Mouse (Mus musculus) megakaryocyte, embryonic 14.5 days (primary cell): ENCODE results near the gene Fbxw7. TPM values are rescaled to one million over a fixed set of nuclear protein-coding genes. Genes with fewer than 3 reads are reported as not detected.
"Not testable (repeated sequence)": the region's sequence is repeated elsewhere in the genome, so short reads cannot be mapped to it uniquely, and the experiment has no call there.

ENCODE experiments used
- H3K27me3 ChIP-seq: replicated peaks from 2 replicates; pipeline ENCODE3; 2012; ENCODE audit warnings: inconsistent platforms
- H3K36me3 ChIP-seq: replicated peaks from 2 replicates; pipeline ENCODE3; 2012; ENCODE audit warnings: low read length, inconsistent platforms, mixed read lengths
- H3K4me1 ChIP-seq: 2 replicates; pipeline ENCODE4 v1.6.1; 2012; ENCODE audit warnings: inconsistent platforms
- H3K4me3 ChIP-seq: replicated peaks from 2 replicates; pipeline ENCODE3; 2012; ENCODE audit warnings: moderate library complexity, mild to moderate bottlenecking, inconsistent platforms
- H3K9me3 ChIP-seq: 2 replicates; pipeline ENCODE4 v1.6.1; 2012; ENCODE audit warnings: inconsistent platforms
- FLI1 ChIP-seq: IDR thresholded peaks from 2 replicates; pipeline ENCODE4 v1.6.1; 2012; ENCODE audit warnings: low read length, inconsistent platforms, mixed read lengths
- GATA1 ChIP-seq: IDR thresholded peaks from 3 replicates; pipeline ENCODE4 v1.6.1; 2012; ENCODE audit warnings: mixed read lengths, low read length, inconsistent platforms, borderline replicate concordance
- polyA plus RNA-seq: library from polyadenylated mRNA; stranded (reverse); fragments of >175 nt; gene quantifications from 2 replicates; pipeline ENCODE4 v1.2.3, GENCODE M21; 2012; ENCODE audit warnings: low replicate concordance; ENCODE audit not compliant: insufficient read depth

Gene Fbxw7
- polyA plus RNA-seq, 1 experiment: 2.7 TPM

- Histone ChIP-seq H3K27me3 (no peaks in the 10 kb centered on the region), H3K36me3 (peaks cover 7% of the 10 kb centered on the region), H3K9me3 (no peaks in the 10 kb centered on the region), H3K4me3 (peak overlapping the region; percentile 56), H3K4me1 (peaks cover 88% of the 10 kb centered on the region)
- TF ChIP-seq GATA1: no peak; the same call in 2 of the 3 replicates
- no peak for TF ChIP-seq FLI1
These were observed 33.7 kb downstream of the Fbxw7 start for GRCm38 (mm10) chr3:84848798-84849197.

DNA sequence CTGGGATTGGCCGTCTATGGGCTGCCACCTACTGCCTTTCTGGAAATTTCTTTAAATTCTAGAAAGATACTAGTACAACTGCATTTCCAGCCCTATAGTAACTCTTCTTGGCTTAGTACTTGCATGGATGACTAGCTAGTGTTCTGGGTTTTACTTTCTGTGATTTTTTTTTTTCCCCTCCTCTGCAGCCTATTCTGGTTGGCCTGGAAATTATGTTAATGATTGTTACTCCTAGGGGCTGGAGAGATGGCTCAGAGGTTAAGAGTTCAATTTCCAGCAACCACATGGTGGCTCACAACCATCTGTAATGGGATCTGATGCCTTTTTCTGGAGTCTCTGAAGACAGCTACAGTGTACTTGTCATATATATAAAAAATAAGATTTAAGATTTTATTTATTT lies 35.4 kb downstream of the Fbxw7 start:
- TF ChIP-seq FLI1: no peak
- TF ChIP-seq GATA1: no peak
- Histone ChIP-seq H3K4me3 (no peak overlapping the region), H3K9me3 (no peaks in the 10 kb centered on the region), H3K27me3 (no peaks in the 10 kb centered on the region), H3K36me3 (peaks cover 7% of the 10 kb centered on the region), H3K4me1 (peaks cover 97% of the 10 kb centered on the region)

GRCm38 (mm10) chr3:84851801-84852200 lies 36.7 kb downstream of the Fbxw7 start:
- TF ChIP-seq FLI1: no peak
- H3K9me3 ChIP-seq: no peaks in the 10 kb centered on the region
- no peak overlapping the region for H3K4me3 ChIP-seq
- no peaks in the 10 kb centered on the region for H3K27me3 ChIP-seq
- peaks cover 95% of the 10 kb centered on the region for H3K4me1 ChIP-seq
- H3K36me3 ChIP-seq: peaks cover 9% of the 10 kb centered on the region

DNA sequence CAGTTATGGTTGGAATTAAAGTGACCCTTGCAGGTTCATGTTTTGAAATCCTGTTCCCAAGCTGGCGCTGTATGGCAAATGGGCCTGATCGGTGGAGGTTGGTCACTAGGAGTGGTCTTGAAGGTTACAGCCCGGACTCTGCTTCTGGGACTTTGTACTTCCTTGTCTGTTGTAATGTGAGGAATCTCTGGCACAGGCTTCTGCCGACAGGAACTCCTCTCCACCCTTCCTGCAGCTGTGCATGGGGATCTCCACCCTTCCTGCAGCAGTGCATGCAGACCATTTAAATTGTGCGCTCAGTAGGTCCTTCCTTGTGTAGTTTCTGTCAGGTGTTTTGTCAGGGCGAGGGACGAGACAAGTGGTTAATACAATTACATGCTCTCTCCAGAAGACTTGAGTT lies 37.8 kb downstream of the Fbxw7 start:
- peaks cover 9% of the 10 kb centered on the region for H3K36me3 ChIP-seq
- no peaks in the 10 kb centered on the region for H3K27me3 ChIP-seq
- no peaks in the 10 kb centered on the region for H3K9me3 ChIP-seq
- H3K4me1 ChIP-seq: peaks cover 94% of the 10 kb centered on the region
- H3K4me3 ChIP-seq: no peak overlapping the region
- TF ChIP-seq GATA1: no peak
- TF ChIP-seq FLI1: no peak

DNA sequence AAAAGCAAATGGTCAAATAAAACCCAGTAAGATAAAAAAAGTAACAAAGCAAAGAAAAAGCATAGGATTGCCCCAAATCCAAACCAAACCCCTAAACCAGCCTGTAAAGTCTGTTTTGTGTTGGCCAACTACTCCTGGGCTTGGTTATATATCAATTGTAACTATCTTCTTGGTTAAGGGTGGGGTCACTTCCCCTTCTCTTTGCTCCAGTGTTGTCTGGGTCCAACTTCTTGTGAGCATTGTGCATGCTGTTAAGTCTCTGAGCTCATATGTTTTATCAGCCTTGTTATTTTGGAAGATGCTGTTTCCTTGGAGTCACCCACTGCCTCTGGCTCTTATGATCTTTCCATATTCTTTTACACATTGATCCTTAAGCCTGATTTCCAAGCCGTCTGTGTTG lies 39.4 kb downstream of the Fbxw7 start:
- H3K9me3 ChIP-seq: no peaks in the 10 kb centered on the region
- peaks cover 91% of the 10 kb centered on the region for H3K4me1 ChIP-seq
- no peaks in the 10 kb centered on the region for H3K27me3 ChIP-seq
- no peak overlapping the region for H3K4me3 ChIP-seq
- TF ChIP-seq GATA1 (no peak), FLI1 (no peak)
- H3K36me3 ChIP-seq: peaks cover 9% of the 10 kb centered on the region

DNA sequence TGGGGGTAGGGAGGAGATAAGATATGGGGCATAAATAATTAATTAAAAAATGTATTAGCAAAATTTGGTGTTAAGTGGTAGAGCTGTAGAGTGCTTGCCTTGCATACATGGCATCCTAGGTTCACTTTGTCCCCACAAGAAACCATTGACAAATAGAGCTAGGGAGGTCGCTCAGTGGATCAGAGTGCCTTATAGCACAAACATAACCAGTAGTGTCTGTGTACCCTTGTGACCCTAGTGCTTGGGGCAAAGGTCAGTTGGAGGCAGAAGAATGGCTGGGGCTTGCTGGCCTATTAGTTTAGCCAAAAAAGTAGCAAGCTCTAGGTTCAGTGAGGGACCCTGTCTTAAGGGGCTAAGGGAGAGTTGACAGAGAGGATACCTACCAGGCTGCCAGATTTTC lies 45.6 kb downstream of the Fbxw7 start:
- H3K4me3 ChIP-seq: no peak overlapping the region
- no peak for TF ChIP-seq GATA1
- no peak for TF ChIP-seq FLI1
- H3K27me3 ChIP-seq: no peaks in the 10 kb centered on the region
- H3K9me3 ChIP-seq: no peaks in the 10 kb centered on the region
- H3K4me1 ChIP-seq: peaks cover 65% of the 10 kb centered on the region
- H3K36me3 ChIP-seq: peaks cover 14% of the 10 kb centered on the region

- Histone ChIP-seq H3K4me1 (peaks cover 63% of the 10 kb centered on the region), H3K36me3 (peaks cover 15% of the 10 kb centered on the region)
- H3K27me3 ChIP-seq, H3K9me3 ChIP-seq, H3K4me3 ChIP-seq: not testable (repeated sequence)
These were observed 46.7 kb downstream of the Fbxw7 start for GRCm38 (mm10) chr3:84861817-84862216.

DNA sequence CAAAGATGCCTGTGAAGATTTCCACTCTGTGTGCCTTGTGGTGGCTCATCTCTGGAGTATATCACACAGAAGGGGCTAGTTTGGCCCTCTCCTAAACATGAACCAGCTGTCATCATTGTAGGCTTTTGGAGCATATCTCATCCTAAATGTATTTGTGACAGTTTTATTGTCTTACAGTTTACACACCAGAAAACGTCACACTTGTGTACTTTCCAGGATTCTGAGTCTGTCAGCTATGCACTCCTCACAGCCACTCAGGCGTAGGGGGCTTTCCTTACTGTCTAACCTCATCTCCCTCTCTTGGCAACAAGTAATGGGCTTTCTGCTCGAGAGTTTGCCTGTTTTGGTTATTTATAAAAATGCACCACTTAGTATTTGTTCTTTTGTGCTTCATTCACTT lies 50.6 kb downstream of the Fbxw7 start:
- no peaks in the 10 kb centered on the region for H3K9me3 ChIP-seq
- H3K36me3 ChIP-seq: peaks cover 28% of the 10 kb centered on the region
- H3K4me3 ChIP-seq: no peak overlapping the region
- H3K27me3 ChIP-seq: no peaks in the 10 kb centered on the region
- peaks cover 58% of the 10 kb centered on the region for H3K4me1 ChIP-seq
- TF ChIP-seq GATA1: no peak
- no peak for TF ChIP-seq FLI1

GRCm38 (mm10) chr3:84866866-84867265 lies 51.8 kb downstream of the Fbxw7 start:
- no peak for TF ChIP-seq FLI1
- TF ChIP-seq GATA1: no peak
- H3K4me1 ChIP-seq: peaks cover 49% of the 10 kb centered on the region

DNA sequence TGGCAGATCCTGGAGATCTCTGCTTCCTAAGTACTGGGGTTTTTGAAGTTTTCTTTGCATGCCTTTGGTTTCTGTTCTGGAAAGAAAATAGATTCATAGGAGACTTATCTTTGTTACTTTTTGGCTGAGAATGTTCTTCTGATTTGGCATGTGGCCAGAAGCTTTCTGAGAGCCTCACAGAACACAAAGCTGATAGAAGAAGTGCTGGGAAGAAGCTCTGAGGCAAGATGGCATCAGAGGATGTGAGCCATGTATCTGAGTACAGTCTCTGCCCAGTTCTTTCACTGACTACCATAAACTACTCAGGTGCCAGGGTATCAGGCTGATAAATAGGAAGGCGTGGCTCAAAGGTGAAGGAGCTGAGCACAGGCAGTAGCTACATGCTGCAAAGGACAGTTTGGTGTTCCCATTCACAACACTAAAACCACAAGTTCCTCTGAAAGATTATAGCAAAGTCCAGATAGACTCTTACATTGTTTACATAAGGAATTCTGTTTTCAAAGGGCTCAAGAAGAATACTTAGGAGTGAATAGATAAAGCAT lies 52.4 kb downstream of the Fbxw7 start:
- H3K36me3 ChIP-seq: peaks cover 35% of the 10 kb centered on the region
- TF ChIP-seq FLI1 (no peak), GATA1 (no peak)
- H3K4me3 ChIP-seq: peak overlapping the region; percentile 2
- peaks cover 47% of the 10 kb centered on the region for H3K4me1 ChIP-seq
- H3K9me3 ChIP-seq: no peaks in the 10 kb centered on the region
- no peaks in the 10 kb centered on the region for H3K27me3 ChIP-seq

More at GRCm38 (mm10) chr3:84866866-84867265, 51.8 kb downstream of the Fbxw7 start:
- Histone ChIP-seq H3K27me3 (no peaks in the 10 kb centered on the region), H3K4me3 (no peak overlapping the region), H3K9me3 (no peaks in the 10 kb centered on the region), H3K36me3 (peaks cover 33% of the 10 kb centered on the region)

DNA sequence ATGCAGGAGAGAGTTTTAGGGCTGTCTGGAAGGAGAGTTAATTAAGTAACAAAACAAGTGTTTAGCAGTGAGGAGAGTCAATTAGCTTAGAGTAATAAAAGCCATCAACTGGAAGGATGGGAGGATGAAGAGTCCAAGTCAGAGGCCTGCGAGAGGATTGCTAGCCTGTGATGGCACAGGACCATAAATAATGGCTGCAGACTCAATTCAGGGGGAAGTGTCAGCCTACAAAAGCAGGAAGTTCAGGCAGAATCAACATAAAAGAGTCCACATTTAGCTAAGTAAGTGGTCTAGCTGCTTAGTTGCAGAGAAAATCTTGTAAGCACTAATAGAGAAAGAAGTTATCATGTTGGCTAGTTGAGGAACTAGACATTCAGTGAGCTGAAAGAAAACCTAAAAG lies 52.9 kb downstream of the Fbxw7 start:
- Histone ChIP-seq H3K36me3 (peaks cover 39% of the 10 kb centered on the region), H3K4me1 (peaks cover 50% of the 10 kb centered on the region), H3K9me3 (no peaks in the 10 kb centered on the region), H3K4me3 (no peak overlapping the region), H3K27me3 (no peaks in the 10 kb centered on the region)
- TF ChIP-seq GATA1 (no peak), FLI1 (no peak)
